Mouse (Mus musculus): ENCODE results near the gene Susd6.
"Not testable (repeated sequence)": the region's sequence is repeated elsewhere in the genome, so short reads cannot be mapped to it uniquely, and the experiment has no call there.

The Susd6 gene

DNA sequence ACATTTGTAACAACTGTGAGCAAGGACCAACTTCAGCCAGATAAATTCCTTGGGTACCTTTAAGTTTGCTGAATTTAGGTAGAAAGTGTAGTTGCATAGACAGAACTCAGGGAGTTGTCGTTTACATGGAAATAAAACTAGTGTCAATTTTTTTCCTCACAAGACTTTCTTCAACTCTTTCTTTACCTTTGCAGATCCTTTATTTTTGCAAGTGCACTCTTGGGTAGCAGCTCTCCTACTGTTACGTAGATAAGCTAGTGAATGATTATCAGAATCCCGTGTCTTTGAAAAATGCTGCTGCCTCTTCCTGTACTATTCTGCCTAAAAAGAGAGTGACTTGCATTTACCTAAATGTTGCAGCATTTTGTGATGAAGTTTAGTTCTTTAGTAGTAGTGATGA lies 24.2 kb downstream of the Susd6 start:
- DNase-seq: no peak

DNA sequence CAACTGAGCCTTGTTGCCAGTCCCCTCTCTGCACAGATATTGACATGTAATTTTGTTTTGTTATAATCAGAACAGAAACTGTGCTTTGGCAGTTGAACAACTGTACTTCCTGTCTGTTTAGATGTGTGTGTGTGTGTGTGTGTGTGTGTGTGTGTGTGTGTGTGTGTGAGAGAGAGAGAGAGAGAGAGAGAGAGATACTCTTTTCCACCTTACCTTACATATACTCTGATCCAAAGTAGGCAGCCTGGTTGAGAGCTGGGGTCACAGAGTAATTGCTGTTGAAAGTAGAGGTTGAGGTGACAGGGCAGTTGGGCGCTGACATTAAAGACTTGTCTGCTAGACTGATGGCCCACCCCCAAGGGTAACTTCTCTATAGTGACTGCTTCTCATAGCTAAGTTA lies 25.0 kb downstream of the Susd6 start:
- DNase-seq: no peak

DNA sequence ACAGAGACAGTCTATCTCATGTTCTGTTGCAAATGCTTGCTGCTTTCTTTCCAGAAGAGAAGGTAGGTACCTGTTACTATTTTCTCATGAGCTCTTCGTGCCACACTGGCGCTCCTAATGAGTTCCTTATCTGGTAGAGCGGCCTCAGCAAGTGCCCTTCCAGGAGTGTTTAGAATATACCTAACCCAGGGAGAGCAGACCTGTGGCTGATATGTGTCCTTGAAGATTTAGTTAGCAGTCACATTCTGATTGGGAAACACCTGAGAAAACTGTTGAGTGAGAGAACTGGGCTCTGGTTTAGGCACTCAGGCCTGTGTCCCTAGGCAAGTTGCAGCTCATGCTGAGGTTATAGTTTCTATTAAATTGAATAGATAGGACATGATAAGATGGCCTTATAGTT lies 25.6 kb downstream of the Susd6 start:
- DNase-seq: no peak

DNA sequence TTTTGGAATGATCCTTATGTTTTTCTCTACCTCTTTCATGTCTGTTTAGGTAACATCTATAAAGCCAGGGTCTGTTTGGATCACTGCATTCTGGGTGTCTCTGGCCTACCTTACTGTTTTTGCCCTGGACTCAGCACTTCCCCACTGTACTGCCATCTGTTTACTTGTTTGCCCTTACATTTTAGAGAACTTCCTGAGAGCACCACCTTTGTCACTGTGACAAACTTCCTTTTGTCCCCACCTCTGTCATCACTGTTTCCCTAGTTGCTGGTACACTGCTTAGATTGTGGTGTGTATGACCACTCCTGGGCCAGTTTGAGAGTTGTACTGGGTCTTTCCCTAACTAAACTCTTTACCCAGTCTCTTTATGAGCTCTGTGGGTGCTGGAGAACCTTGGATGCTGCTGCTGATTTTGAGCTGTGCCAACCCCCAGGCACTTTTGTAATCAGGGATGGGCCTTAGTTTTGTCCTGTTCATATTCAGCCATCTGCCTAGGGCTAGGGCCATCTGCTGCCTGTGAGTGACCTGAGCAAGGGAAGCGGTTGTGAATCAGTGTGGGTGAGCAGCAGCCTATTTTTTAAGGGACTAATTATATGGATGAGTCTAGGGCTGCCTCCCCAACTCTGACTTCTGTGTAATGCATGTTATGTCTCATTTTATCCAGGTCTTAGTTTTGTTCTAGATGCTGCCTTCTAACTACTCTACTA lies 26.2 kb downstream of the Susd6 start:
- peak; percentile 93 to 97 for DNase-seq

DNA sequence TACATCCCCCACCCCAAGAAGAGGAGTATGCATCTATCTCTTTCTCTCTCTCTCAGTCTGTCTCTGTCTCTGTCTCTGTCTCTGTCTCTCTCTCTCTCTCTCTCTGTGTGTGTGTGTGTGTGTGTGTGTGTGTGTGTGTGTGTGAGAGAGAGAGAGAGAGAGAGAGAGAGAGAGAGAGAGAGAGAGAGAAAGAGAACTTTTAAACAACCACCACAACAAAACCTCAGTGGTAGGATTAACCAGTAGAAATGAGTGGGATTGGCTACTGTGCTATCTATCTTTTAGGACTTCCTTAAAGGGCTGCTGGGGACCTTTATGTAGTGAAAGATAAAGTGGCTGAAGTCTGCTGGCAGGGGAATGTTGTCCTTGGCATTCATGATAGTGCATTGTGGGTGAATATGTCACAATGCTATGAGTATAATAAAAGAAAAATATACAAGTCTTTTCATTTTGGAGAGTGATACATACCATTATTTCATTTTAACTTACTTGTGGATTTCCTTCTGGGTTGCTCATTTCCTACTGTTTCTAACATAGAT lies 27.5 kb downstream of the Susd6 start:
- no peak for DNase-seq

DNA sequence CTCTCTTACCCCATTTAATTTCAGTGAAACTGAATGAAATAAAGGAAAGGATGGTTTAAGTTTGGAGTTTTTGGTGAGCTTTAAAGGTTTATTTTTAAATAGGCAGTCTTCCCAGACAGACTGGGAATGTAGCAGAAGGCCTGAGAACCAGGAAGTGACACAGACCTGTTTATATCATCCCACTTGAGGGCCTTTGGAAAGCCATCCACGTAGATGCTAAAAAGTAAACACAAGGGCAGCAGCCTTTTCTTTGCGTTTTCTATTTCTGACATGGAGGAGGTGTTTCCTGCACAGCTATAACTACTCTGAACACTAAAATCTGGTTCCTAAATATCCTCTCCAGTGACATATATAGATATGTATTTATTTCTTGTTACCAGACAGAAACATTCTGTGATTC lies 28.7 kb downstream of the Susd6 start:
- not testable (repeated sequence) for DNase-seq

DNA sequence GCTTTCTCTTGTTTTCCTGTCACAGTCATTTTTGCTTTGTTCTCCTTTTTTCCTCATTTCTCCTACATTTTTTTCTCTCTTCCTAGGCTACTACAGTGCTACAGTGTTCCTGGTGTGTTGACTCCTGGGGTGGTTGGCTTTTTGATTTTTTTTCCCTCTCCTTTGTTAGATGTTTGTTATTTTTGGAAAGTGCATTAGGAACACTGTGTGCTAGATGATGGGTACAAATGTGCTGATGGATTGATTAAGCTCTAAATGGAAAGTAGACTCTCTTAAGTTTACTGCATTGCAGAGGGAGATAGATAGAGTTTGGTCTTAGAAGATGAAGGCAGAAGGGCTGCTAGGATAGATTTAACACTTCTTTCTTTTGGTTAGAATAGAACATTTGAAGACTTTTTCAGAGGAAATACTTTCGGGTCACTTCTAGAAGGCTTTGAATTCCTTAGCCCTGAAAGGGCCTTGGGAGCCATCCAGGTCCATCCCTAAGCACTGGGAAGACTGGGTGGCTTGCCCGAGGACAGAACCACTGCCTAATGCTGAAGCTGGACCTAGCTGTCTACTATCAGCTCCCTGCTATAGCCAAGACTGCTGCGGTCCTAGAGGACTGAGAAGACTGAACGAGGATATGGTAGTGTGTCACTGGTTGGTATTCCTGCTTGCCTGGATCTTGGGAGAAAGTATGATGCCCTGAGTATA lies 31.1 kb downstream of the Susd6 start:
- DNase-seq: no peak

DNA sequence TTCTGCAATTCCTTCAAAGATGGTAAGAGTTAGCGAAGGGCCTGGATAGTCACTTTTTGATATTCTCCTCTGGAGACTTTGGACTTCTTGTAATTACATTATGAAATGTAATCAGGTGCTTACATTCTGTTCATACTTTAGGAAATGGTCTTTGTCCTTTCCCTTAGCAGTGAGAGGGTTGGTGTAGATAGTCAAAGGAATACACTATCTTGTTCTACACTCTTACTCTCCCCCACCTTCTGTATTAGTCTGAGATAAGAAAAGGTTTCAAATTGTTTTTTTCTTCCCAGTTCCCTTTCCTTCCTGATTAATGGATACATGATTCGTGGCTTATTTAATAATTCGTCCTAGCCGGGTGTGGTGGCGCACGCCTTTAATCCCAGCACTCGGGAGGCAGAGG lies 32.2 kb downstream of the Susd6 start:
- DNase-seq: no peak

DNA sequence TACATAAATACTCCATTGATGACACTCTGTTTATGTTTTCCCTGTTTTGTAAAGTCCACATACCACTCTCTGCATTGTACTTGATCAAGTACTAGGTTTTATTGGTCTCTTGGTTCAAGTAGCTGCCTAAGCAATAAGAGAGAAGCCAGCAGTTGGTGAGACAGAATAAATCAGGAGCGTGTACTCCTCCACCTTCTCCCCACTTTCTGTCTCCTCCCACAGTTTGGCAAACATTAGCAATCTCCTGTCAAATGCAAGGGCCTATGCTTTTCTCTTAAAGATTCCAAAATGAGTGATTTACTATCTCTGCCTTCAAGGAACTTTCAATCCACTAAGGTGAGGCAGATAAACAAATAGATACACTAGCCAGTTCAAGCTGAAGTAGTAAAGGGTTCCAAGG lies 33.9 kb downstream of the Susd6 start:
- no peak for DNase-seq

DNA sequence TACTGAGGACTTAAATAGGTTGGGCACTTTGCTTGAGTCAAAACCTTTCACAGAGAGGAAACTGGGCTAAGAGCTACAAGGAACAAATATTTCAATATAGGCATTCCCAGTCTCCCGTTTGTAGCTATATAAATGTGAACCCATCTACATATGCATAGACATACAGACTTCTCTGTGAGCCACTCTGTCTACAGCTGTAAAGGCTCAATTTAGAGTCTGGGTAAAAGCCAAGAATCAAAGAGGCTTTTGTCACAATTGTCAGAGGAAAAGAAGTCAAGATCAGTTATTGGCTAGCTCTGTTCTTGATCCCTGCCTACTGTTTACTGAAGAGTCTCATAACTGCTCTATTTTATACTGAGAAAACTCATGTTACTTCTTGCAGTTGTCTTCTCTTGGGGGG lies 36.1 kb downstream of the Susd6 start:
- DNase-seq: no peak

DNA sequence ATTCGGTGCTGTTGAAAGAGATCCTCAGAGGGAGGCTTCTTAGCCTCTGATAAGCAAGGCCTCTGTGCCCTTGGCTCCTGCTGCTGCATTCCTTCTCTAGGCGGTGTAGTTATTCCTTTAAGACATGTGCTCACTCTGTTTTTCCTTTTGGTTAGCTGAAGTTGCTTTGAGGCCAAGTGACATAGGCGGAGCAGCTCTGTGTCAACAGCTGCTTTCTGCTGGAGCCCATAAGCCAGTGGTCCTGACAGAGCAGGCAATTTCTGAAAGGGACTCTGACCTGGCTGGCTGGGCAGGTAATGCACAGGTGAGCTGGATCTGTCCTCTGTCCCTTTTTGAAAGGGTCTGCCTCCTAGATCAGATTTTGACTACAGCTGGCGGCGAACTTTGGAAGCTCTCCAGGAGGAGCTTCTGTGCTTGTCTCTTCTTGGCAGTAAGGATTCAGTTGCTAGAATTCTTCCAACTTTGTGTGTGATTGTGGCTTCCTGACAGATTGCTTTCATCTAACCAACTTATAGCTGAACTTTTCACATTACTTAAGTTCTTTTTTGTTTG lies 37.2 kb downstream of the Susd6 start:
- peak; percentile 52 to 56 for DNase-seq

DNA sequence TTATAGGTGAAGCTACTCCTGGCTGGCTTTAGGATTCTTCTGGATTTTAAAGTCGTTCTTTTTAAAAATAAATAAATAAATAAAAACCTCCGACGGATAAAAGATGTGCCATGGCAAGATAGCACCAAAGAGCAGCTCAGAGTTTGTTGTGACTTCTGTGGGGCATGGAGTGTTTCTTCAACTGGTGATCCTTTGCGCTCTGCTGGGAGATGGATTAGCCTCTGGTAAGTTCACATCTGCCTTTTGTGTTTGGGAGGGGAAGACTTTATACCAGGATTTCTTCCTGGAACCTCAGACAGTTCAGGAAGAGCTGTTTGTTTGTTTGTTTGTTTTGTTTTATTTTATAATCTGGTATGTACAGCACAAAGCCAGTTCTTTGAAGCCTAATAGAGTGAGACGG lies 37.7 kb downstream of the Susd6 start:
- DNase-seq: no peak

DNA sequence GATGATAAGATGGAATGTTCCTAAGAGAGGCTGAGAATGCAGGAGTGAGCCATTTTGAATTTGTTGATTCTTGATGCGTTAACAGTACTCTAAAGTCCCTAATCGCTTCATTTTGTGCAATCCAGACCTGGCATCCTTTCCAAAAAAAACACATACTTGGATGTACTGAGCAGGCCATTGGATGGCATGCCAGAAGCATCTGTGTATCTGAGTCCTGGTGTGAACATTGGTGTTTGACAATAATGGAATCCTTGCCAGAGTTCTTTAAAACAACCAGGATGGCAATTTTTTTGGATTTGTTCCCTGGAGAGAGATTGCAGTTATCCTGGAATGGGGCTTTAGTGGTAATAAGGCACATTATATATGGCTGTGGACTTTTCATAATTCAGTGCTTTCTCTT lies 38.6 kb downstream of the Susd6 start:
- DNase-seq: no peak

DNA sequence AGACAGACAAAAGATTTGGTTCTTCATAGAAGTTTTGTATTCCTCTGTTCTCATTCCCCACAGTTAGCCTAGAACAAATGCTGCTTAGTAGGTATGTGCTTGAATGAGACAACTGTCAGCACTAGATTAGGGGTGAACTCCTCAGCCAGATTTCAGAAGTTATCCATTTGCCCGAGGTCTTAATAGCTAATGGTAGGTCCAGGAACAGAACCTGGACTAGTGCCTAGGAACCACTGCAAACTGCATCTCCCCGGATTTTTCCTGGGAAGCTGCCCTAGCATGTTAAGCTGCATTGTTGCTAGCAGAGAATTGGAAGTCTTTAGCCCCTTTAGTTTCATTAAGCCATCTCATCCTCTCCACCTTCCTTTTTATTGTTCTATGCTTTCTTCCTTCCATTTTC lies 39.9 kb downstream of the Susd6 start:
- DNase-seq: no peak

DNA sequence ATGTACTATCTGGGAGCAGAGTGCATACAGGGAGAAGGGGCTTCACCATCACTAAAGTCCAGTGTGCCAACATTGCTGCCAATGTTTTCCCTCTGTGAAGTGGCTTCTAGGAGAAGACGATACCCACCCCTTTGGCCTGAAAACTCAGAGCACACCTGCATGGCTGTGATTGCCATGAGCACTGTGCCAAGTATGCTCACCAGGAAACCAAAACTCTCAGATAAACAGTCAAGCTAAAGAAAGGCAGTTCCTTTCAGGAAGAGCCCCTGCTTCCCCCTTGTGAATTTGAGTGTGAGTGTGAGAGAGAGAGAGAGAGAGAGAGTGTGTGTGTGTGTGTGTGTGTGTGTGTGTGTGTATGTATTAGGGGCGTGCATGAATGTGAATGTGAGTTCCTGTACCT lies 40.5 kb downstream of the Susd6 start:
- no peak for DNase-seq

DNA sequence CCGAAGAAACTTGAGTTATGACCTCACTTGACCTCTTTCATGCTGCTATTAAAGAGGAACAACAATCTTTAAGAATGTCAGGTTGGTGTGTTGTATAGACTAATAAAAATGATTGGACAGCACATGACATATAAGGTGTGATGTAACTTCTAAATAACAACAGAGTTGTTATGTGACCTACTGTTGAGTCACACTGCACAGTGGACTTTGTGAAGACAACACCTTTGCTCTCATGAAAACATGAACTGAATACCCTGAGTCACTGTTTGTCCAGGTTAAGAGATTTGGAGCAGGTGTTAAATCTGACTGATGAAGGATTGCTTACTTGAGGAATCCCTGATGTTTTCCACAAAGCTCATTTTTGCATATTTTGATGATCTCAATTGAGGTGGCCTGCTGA lies 42.0 kb downstream of the Susd6 start:
- DNase-seq: no peak

DNA sequence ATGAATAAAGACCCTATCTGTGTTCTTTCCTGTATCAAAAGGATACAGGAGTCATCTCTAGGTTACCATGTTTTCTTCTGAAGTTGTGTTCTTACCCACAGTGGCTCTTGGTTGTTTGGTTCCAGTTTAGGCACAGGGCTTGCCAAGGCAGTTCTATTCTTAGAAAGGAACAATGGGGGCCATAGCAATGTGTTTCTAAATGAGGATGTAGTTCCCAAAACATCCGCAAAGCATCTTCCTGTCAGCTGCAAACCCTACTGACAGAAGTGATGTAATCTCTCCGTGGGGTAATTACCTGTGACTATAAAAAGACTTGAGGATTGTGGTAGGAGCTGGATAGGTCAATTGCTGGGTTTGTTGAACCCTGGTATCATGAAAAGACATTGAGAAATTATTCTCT lies 43.2 kb downstream of the Susd6 start:
- DNase-seq: no peak

DNA sequence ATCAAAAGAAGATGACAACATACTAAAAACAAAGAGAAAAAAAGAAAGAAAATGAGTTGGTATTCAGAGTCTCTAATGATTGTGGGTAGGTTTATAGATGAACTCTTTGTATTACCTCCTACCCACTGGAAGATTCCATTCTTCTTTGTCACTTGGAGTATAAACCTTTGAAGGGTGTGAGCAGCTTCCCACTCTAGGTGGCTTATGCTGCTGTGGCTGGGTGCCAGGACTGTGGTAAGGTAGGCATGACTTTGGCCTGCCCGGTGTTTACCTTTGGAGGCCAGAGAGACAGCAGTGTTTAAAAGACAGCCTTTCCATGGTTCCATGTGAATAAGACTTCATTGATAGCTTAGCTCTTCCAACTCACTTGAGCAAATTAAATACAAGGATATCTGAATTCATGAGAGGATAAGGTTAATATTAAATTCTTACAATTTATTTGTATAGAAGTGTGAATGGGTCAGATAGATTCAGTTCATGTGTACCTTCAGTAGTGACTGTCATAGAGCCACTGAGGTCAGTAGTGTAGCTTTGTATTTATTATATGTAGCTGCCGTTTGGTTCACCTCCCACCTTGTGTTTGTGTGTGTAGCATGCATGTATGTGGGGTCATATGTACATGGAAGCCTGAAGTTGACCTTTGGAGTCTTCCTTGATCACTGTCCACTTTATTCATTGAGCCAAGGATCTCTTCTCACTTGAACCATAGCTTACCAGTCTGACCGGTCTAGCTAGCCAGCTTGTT lies 44.0 kb downstream of the Susd6 start:
- peak; percentile 73 to 74 for DNase-seq

DNA sequence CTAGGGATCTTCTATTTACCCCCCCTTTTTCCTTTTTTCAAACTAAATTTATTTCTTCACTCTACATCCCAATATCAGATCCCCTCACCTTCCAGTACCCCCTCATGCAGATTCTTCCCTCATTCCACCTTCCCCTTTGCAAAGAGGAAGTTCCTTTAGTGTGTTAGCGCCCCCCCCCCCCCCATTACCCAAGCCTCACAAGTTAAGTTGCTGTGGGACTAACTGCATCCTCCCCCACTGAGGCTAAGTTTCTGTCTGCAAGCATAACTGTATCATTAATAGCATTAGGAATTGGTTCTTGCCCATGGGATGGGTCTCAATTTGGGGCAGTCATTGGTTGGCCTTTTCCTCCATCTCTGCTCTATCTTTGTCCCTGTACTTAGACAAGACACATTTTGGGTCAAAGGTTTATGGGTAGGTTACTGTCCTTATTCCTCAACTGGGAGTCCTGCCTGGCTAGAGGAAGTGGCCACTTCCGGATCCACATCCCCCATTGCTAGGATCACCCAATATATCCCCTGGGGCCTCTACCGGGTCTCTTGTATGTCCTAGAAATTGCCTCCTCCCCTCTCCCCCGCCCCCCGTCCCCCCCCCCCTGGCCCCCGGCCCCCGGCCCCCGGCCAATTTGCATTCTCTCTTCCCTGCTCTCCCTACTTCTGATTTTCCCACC lies 44.7 kb downstream of the Susd6 start:
- DNase-seq: no peak

DNA sequence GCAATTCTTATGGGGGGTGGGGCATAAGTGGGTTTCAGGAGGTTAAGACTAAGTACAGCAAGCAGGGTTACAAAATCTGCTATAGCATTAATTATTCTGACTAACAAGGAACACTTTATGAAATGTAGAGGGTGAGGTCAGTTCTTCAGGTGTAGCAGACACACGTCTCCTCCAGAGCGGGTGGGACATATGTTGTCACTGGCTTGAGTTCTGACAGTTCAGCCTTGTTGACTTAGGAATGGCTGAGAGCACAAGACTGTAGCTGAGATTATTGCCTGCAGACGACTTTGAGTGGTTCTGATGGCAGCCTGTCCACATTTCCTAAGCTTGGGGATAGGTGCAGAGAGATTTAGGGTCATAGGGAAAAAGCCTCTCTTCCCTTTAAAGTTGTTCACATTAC lies 47.3 kb downstream of the Susd6 start:
- no peak for DNase-seq

DNA sequence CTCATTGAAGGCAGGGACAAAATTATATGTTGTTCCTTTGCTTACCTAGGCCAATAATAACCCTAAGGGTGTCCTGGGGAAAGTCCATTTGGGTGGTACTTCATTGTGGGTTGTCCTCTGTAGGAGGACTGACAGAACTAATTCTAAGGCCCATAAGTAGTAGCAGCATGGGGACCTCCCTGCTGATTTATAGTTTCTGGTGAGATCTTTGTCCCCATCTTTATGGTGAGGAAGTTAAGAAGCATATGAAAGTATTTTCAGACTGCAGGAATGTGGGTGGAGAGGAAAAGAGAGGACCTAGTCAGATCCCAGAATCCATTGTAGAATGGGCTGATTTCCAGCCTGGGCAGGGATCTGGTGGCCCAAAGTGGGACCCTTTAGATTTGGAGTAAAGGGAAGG lies 48.0 kb downstream of the Susd6 start:
- DNase-seq: no peak

DNA sequence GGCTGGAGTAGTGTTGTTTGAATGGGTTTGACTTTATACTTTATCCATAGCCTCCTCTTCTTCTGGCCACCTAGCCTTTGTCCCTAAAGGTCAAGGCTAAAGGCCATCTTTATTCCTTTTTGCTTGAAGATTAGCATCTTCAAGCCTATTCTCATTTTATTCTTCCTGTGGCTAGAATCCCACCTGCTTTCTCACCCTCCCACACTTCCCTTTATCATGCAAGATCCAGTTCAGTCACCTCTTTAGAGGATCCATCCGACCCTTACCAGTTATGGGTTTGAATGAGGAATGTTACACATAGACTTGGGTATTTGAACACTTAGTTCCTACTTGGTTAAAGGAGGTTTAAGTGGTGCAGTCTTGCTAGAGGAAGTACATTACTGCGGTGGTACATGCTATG lies 48.5 kb downstream of the Susd6 start:
- DNase-seq: no peak

DNA sequence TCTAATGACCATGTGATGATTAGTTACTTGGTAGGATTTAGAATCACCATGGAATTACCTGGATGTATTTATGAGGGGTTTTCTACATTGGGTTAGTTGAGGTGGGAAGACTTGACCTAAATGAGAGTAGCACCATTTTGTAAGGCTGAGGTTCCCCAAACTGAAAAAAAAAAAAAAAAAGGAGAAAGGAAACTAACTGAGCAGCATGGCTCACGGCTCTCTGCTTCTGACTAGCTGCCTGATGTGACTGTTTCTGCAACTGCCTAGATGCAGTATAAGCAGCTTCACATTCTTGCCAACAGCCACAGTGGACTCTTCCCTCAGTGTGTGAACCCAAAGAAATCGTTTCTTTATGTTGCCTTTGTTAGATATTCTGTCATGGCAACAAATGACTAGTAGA lies 49.3 kb downstream of the Susd6 start:
- DNase-seq: no peak
